Mouse (Mus musculus): Measurements from ENCODE around the gene Cntn2. TPM values are rescaled to one million over a fixed set of nuclear protein-coding genes. Genes with fewer than 3 reads are reported as not detected.
"Not testable (repeated sequence)": the region's sequence is repeated elsewhere in the genome, so short reads cannot be mapped to it uniquely, and the experiment has no call there.

Cntn2 gene
- polyA plus RNA-seq, 1 experiment from 2014 or later, result 134 TPM

DNA sequence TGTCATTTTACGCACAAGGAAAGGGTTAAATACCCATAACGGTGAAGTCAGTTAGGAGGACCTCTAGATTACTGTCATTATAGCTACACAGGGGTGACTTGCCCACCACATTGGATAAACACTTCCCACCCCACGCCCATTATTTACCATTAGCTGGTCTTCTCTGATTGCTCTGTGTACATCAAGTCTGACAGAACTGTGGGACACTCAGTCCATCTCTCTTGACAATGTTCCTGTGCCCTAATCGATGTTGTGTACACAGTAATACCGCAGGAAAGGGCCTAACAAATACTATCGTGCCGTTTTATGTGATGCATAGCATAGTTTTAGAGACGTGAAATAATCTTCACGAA lies 66.5 kb downstream of the Cntn2 start:
- H3K9ac ChIP-seq (replicated peaks; ENCODE audit: low read depth, low read length), result peak overlapping the region; percentile 81
- H3K27ac ChIP-seq (ENCODE audit: low read length), result peak overlapping the region; percentile 56
- H3K36me3 ChIP-seq (ENCODE audit: control insufficient read depth, insufficient read depth), result no peaks in the 10 kb centered on the region
- no peaks in the 10 kb centered on the region for H3K27me3 ChIP-seq (replicated peaks; ENCODE audit: control insufficient read depth, insufficient read depth, low read length)
- peak; percentile 51 for ATAC-seq
- H3K4me3 ChIP-seq (replicated peaks; ENCODE audit: low read length), result peak overlapping the region; percentile 80
- WGBS, result 5% methylated on average over 9 of the region's 9 CpGs
- H3K4me1 ChIP-seq (replicated peaks; ENCODE audit: control insufficient read depth, insufficient read depth, low read length), result peaks cover 18% of the 10 kb centered on the region
- no peaks in the 10 kb centered on the region for H3K9me3 ChIP-seq (ENCODE audit: control insufficient read depth, low read length)
- peak overlapping the region; percentile 92 for H3K4me2 ChIP-seq (ENCODE audit: low read length)

DNA sequence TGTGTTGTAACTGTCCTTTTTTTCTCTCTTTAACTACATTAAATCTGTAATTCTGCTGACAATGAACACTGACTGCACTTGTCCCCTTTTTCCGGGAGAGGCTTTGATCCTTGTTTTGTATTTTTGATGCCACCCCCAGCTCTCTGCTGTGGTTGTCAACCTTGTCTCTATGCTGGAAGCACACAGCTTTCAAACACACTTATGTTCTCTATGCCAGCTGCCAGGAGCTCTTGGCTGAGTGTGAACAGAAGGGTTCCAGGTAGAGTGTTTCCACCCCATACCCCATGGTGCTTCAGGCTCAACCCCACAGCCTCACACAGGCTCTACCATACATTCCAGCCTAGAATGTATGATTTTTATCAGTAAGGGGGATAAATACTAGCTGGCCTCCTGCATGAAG lies 68.6 kb downstream of the Cntn2 start:
- H3K9ac ChIP-seq (replicated peaks; ENCODE audit: low read depth, low read length), result no peak overlapping the region
- H3K27me3 ChIP-seq (replicated peaks; ENCODE audit: control insufficient read depth, insufficient read depth, low read length), result no peaks in the 10 kb centered on the region
- H3K9me3 ChIP-seq (ENCODE audit: control insufficient read depth, low read length), result no peaks in the 10 kb centered on the region
- peaks cover 18% of the 10 kb centered on the region for H3K4me1 ChIP-seq (replicated peaks; ENCODE audit: control insufficient read depth, insufficient read depth, low read length)
- no peak for ATAC-seq
- H3K36me3 ChIP-seq (ENCODE audit: control insufficient read depth, insufficient read depth), result no peaks in the 10 kb centered on the region
- 73% methylated on average over 1 of the region's 1 CpGs for WGBS
- no peak overlapping the region for H3K4me3 ChIP-seq (replicated peaks; ENCODE audit: low read length)
- H3K4me2 ChIP-seq (ENCODE audit: low read length), result no peak overlapping the region
- no peak overlapping the region for H3K27ac ChIP-seq (ENCODE audit: low read length)

DNA sequence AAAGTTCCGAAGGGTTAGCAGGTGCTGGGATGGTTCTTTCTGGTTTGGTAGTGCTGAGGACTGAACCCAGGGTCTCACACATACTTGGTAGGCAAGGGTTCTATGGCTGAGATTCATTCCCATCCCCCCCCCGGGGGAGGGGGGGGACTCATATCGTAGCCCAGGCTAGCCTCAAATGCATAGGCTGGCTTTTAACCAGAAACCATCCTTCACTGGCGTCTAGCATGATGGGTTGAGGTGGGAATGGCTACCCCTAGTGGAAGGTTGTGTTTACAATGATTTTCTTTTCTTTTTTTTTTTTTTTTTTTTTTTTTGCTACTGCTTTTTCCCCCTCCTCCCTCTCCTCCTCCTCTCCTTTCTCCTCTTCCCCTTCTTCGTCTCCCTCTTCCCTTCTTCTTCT lies 70.5 kb downstream of the Cntn2 start:
- H3K4me3 ChIP-seq (replicated peaks; ENCODE audit: low read length), result no peak overlapping the region
- H3K4me2 ChIP-seq (ENCODE audit: low read length), result no peak overlapping the region
- H3K36me3 ChIP-seq (ENCODE audit: control insufficient read depth, insufficient read depth), result no peaks in the 10 kb centered on the region
- 60% methylated on average over 5 of the region's 5 CpGs for WGBS
- H3K9me3 ChIP-seq (ENCODE audit: control insufficient read depth, low read length), result no peaks in the 10 kb centered on the region
- H3K9ac ChIP-seq (replicated peaks; ENCODE audit: low read depth, low read length), result no peak overlapping the region
- no peak for ATAC-seq
- no peaks in the 10 kb centered on the region for H3K27me3 ChIP-seq (replicated peaks; ENCODE audit: control insufficient read depth, insufficient read depth, low read length)
- H3K4me1 ChIP-seq (replicated peaks; ENCODE audit: control insufficient read depth, insufficient read depth, low read length), result 0 out of 2 replicates have a peak, but pooled peaks cover 5% of the 10 kb centered on the region
- no peak overlapping the region for H3K27ac ChIP-seq (ENCODE audit: low read length)

DNA sequence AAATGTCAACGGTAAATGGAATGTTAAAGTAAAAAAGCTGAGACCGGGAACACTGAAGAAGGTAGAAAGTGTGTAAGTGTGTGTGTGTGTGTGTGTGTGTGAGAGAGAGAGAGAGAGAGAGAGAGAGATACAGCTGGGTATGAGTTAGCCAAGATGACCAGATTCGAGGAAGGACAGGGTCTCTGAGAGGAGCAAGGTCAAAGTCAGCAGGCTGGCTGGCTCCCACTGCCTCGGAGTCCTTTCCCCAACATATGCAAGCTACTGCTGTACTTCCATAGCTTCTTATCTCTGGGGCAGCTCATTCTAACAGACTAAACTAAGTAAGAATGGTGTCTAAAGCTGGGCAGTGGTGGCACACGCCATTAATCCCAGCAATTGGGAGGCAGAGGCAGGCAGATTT lies 71.6 kb downstream of the Cntn2 start:
- 89% methylated on average over 5 of the region's 5 CpGs for WGBS
- Histone ChIP-seq H3K9ac (replicated peaks; ENCODE audit: low read depth, low read length) (no peak overlapping the region), H3K9me3 (ENCODE audit: control insufficient read depth, low read length) (no peaks in the 10 kb centered on the region), H3K36me3 (ENCODE audit: control insufficient read depth, insufficient read depth) (no peaks in the 10 kb centered on the region), H3K4me2 (ENCODE audit: low read length) (no peak overlapping the region), H3K4me3 (replicated peaks; ENCODE audit: low read length) (no peak overlapping the region), H3K27ac (ENCODE audit: low read length) (no peak overlapping the region), H3K27me3 (replicated peaks; ENCODE audit: control insufficient read depth, insufficient read depth, low read length) (no peaks in the 10 kb centered on the region), H3K4me1 (replicated peaks; ENCODE audit: control insufficient read depth, insufficient read depth, low read length) (0 out of 2 replicates have a peak, but pooled peaks cover 5% of the 10 kb centered on the region)
- ATAC-seq, result no peak

DNA sequence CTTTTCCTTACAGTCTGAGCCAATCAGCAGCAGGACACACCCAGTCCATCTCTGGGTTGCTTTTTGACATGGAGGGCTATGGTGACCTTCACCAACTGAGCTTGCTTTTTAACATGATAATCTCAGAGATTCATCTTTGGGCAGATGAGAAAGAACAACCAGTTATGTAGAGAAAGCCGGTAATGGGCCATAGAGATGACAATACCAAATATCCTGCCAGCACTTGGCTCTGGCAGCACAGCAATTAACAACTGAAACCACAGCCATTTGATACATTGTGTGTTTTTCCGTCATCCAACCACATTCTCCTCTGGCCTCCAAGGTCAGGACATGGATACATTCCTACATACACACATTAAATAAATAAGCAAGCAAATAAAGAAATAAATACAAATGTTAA lies 72.0 kb downstream of the Cntn2 start:
- ATAC-seq, result no peak
- H3K4me3 ChIP-seq (replicated peaks; ENCODE audit: low read length), result no peak overlapping the region
- no peaks in the 10 kb centered on the region for H3K9me3 ChIP-seq (ENCODE audit: control insufficient read depth, low read length)
- WGBS, result 92% methylated on average over 2 of the region's 2 CpGs
- no peak overlapping the region for H3K27ac ChIP-seq (ENCODE audit: low read length)
- 0 out of 2 replicates have a peak, but pooled peaks cover 5% of the 10 kb centered on the region for H3K4me1 ChIP-seq (replicated peaks; ENCODE audit: control insufficient read depth, insufficient read depth, low read length)
- H3K27me3 ChIP-seq (replicated peaks; ENCODE audit: control insufficient read depth, insufficient read depth, low read length), result no peaks in the 10 kb centered on the region
- H3K4me2 ChIP-seq (ENCODE audit: low read length), result no peak overlapping the region
- no peak overlapping the region for H3K9ac ChIP-seq (replicated peaks; ENCODE audit: low read depth, low read length)
- no peaks in the 10 kb centered on the region for H3K36me3 ChIP-seq (ENCODE audit: control insufficient read depth, insufficient read depth)

DNA sequence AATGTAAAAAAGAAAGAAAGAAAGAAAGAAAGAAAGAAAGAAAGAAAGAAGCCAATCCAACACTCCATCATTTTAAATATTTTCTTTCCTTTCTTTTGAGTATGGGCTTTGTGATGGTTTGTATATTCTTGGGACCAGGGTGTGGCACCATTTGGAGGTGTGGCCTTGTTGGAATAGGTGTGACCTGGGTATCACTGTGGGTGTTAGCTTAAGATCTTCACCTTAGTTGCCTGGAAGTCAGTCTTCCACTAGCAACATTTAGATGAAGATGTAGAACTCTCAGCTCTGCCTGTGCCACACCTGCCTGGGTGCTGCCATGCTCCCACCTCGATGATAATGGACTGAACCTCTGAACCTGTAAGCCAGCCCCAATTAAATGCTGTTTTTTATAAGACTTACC lies 73.0 kb downstream of the Cntn2 start:
- not testable (repeated sequence) for H3K9ac ChIP-seq (replicated peaks; ENCODE audit: low read depth, low read length); H3K4me1 ChIP-seq (replicated peaks; ENCODE audit: control insufficient read depth, insufficient read depth, low read length); H3K4me3 ChIP-seq (replicated peaks; ENCODE audit: low read length); H3K27me3 ChIP-seq (replicated peaks; ENCODE audit: control insufficient read depth, insufficient read depth, low read length); H3K27ac ChIP-seq (ENCODE audit: low read length); H3K4me2 ChIP-seq (ENCODE audit: low read length); ATAC-seq; H3K9me3 ChIP-seq (ENCODE audit: control insufficient read depth, low read length); H3K36me3 ChIP-seq (ENCODE audit: control insufficient read depth, insufficient read depth)
- WGBS, result 92% methylated on average over 1 of the region's 1 CpGs

DNA sequence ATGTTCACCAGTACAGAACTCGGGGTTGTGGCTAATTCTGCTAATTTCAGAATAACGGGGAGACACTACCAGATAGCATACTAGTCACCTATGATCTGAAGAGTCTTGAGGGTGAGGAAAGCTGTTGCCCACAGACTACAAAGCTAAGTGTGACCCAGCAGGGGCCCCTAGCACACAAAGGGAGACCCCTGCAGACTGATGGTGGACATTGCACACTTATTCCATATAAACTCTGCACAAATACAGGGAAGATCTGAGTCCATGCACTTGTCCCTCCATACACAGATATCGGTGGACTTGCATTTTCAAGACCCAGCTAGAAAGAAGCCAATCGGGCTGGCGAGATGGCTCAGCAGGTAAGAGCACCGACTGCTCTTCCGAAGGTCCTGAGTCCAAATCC lies 73.5 kb downstream of the Cntn2 start:
- 94% methylated on average over 7 of the region's 7 CpGs for WGBS
- Histone ChIP-seq H3K4me1 (replicated peaks; ENCODE audit: control insufficient read depth, insufficient read depth, low read length) (no peaks in the 10 kb centered on the region), H3K27me3 (replicated peaks; ENCODE audit: control insufficient read depth, insufficient read depth, low read length) (no peaks in the 10 kb centered on the region), H3K9me3 (ENCODE audit: control insufficient read depth, low read length) (no peaks in the 10 kb centered on the region), H3K27ac (ENCODE audit: low read length) (no peak overlapping the region), H3K4me2 (ENCODE audit: low read length) (no peak overlapping the region), H3K4me3 (replicated peaks; ENCODE audit: low read length) (no peak overlapping the region), H3K36me3 (ENCODE audit: control insufficient read depth, insufficient read depth) (no peaks in the 10 kb centered on the region), H3K9ac (replicated peaks; ENCODE audit: low read depth, low read length) (no peak overlapping the region)
- ATAC-seq, result no peak

DNA sequence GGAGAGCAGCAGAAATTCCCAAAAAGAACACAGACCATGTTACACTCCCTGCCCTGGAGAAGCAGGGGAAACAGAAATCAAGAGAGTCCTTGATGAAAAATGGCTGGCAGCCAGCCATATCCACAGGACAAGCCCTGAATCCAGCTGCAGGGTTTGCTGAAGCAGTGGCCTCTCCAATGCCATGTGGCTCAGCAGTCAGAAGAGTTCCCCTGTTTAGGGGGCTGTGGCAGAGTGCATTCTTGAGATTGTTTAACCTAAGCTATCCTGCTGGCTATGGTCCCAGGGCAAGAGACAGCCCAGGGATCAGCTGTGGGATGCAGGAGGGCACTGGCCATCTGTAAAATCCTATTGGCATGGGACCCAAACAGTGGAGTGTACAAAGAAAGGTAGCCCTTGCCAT lies 74.1 kb downstream of the Cntn2 start:
- H3K36me3 ChIP-seq (ENCODE audit: control insufficient read depth, insufficient read depth), result 0 out of 2 replicates have a peak, but pooled peaks cover 2% of the 10 kb centered on the region
- no peak overlapping the region for H3K4me3 ChIP-seq (replicated peaks; ENCODE audit: low read length)
- no peaks in the 10 kb centered on the region for H3K4me1 ChIP-seq (replicated peaks; ENCODE audit: control insufficient read depth, insufficient read depth, low read length)
- H3K9me3 ChIP-seq (ENCODE audit: control insufficient read depth, low read length), result no peaks in the 10 kb centered on the region
- no peak overlapping the region for H3K9ac ChIP-seq (replicated peaks; ENCODE audit: low read depth, low read length)
- no peak for ATAC-seq
- H3K4me2 ChIP-seq (ENCODE audit: low read length), result no peak overlapping the region
- H3K27ac ChIP-seq (ENCODE audit: low read length), result no peak overlapping the region
- no peaks in the 10 kb centered on the region for H3K27me3 ChIP-seq (replicated peaks; ENCODE audit: control insufficient read depth, insufficient read depth, low read length)

DNA sequence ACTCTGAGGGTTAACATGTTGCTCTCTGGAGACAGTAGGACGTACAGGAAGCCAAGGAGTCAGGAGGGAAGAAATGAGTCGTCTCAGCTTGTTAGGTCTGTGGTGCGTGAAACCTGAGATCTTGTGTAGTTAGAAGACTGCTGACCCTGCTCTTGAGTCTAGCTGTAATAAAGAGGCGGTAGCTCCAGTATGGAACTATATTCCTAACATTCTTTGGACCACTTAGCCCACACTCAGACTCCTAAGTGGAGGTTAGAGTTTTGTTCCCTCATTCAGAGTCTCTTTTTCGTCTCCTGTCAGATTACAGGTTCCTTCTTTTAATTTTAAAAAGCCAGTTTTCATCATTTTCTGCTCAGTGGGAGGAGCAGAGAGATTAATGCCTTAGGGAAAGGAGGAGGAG lies 78.4 kb downstream of the Cntn2 start:
- Histone ChIP-seq H3K27me3 (replicated peaks; ENCODE audit: control insufficient read depth, insufficient read depth, low read length) (no peaks in the 10 kb centered on the region), H3K9ac (replicated peaks; ENCODE audit: low read depth, low read length) (no peak overlapping the region), H3K4me1 (replicated peaks; ENCODE audit: control insufficient read depth, insufficient read depth, low read length) (no peaks in the 10 kb centered on the region), H3K4me3 (replicated peaks; ENCODE audit: low read length) (no peak overlapping the region), H3K36me3 (ENCODE audit: control insufficient read depth, insufficient read depth) (peaks cover 10% of the 10 kb centered on the region; the same call in 1 of the 2 replicates), H3K27ac (ENCODE audit: low read length) (no peak overlapping the region), H3K9me3 (ENCODE audit: control insufficient read depth, low read length) (no peaks in the 10 kb centered on the region), H3K4me2 (ENCODE audit: low read length) (no peak overlapping the region)
- 87% methylated on average over 5 of the region's 5 CpGs for WGBS
- no peak for ATAC-seq

All from forebrain, embryonic 16.5 days (tissue).